Mouse (Mus musculus): ENCODE results near the gene Arhgef11. TPM values are rescaled to one million over a fixed set of nuclear protein-coding genes. Genes with fewer than 3 reads are reported as not detected.
A peak's percentile ranks its signal among the peaks of the same experiment; 100 is the strongest.

The Arhgef11 gene
- polyA plus RNA-seq, 1 experiment from 2014 or later, result 9.7 TPM

DNA sequence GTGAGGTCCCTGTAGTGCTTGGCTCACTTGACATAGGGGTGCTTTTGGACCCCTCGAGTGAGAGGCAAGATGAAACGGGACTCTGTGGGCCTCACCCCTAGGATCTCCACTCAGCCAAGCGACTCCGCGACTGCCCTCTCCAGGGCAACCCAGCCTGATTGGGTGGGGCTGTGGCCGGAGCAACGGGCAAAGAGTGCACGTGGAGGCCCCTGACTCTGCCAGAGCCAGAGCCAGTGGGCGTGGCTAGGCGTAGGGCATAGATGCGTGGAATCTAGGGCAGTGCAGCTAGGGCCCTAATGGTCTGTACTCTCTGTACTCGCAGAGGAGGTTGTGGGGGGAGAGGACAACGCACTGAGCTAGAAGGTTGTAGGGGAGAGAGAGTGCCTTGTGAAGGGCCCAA, 131.1 kb downstream of the Arhgef11 start, which contains the start of gene Lrrc71:
Lrrc71 (minus strand) TSS at position 195 of the 400 bp plus-strand sequence.
- Histone ChIP-seq H3K27ac (replicated peaks in 1 of 2; ENCODE audit: control insufficient read depth in 1 of 2, insufficient read depth in 1 of 2, low read depth in 2 of 2, low read length in 2 of 2) (no peak within 1 kb of the TSS), H3K9me3 (ENCODE audit: control insufficient read depth, low read length) (no peaks in the 10 kb centered on the region), H3K4me3 (ENCODE audit: control insufficient read depth in 1 of 2, insufficient read depth in 1 of 2, low read depth in 1 of 2, low read length in 2 of 2) (no peak within 1 kb of the TSS), H3K27me3 (ENCODE audit: control insufficient read depth, insufficient read depth, low read length) (peaks cover 9% of the 10 kb centered on the region; the same call in 1 of the 2 replicates), H3K4me1 (ENCODE audit: control insufficient read depth in 2 of 2, insufficient read depth in 2 of 2, low read length in 2 of 2) (peaks cover 10 to 12% of the 10 kb centered on the region in 2 experiments; a peak in 3 of 4 replicates), H3K4me2 (ENCODE audit: low read length) (no peak within 1 kb of the TSS), H3K36me3 (ENCODE audit: control insufficient read depth, insufficient read depth, low read length) (peaks cover 31% of the 10 kb centered on the region), H3K9ac (ENCODE audit: low read length) (no peak within 1 kb of the TSS)
- WGBS, result 45% methylated on average over 13 of the region's 13 CpGs
- ATAC-seq (ENCODE audit: insufficient number of reproducible peaks, insufficient read depth, low FRiP score, low read depth), result no peak

DNA sequence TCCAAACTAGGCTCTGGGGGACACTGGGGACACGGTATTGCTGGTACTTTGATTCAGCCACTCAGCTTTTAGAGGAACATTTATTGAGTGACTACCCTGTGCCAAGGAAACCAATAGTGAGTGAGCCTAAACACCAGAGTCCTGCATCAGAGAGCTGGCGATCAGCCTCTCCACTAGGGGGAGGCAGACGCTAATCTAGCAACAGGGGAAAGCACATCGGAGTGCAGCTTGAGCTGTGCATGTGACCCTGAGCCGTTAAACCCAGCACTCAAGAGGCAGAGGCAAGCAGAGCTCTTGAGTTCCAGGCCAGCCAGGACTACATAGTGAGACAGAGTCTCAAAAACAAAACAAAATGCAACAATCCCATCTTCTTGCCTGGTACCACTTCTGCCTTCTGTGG, 131.7 kb downstream of the Arhgef11 start:
- no peak for ATAC-seq (ENCODE audit: insufficient number of reproducible peaks, insufficient read depth, low FRiP score, low read depth)

DNA sequence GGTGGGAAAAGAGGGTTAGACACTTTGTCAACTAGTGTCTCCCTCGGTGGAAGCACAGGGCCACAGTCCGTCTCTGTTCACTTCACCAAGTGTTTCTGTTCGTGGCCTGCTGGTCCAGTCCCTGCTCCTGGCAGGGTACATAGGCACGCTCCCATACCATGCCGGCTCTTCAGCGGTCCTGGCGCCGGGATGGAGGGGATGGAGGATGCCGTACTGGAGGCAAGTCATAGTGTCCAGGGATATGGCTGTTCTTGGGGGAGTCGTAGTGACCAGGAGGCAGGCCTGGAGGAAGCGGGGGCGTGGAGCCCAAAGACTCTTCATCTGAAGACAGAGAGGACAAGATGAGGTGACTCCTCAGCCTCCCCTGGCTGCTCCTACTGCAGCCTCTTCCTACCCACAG, 132.6 kb downstream of the Arhgef11 start:
- Histone ChIP-seq H3K36me3 (ENCODE audit: control insufficient read depth, insufficient read depth, low read length) (peaks cover 46% of the 10 kb centered on the region), H3K4me2 (ENCODE audit: low read length) (no peak overlapping the region), H3K4me3 (ENCODE audit: control insufficient read depth in 1 of 2, insufficient read depth in 1 of 2, low read depth in 1 of 2, low read length in 2 of 2) (no peak overlapping the region), H3K9ac (ENCODE audit: low read length) (no peak overlapping the region), H3K27me3 (ENCODE audit: control insufficient read depth, insufficient read depth, low read length) (peaks cover 16% of the 10 kb centered on the region; the same call in 1 of the 2 replicates), H3K27ac (replicated peaks in 1 of 2; ENCODE audit: control insufficient read depth in 1 of 2, insufficient read depth in 1 of 2, low read depth in 2 of 2, low read length in 2 of 2) (no peak overlapping the region), H3K9me3 (ENCODE audit: control insufficient read depth, low read length) (no peaks in the 10 kb centered on the region), H3K4me1 (ENCODE audit: control insufficient read depth in 2 of 2, insufficient read depth in 2 of 2, low read length in 2 of 2) (peaks cover 9 to 11% of the 10 kb centered on the region in 2 experiments; a peak in 3 of 4 replicates)
- no peak for ATAC-seq (ENCODE audit: insufficient number of reproducible peaks, insufficient read depth, low FRiP score, low read depth)
- WGBS, result 89% methylated on average over 12 of the region's 12 CpGs

More for the DNA sequence above, 131.7 kb downstream of the Arhgef11 start:
- WGBS, result 13% methylated on average over 5 of the region's 5 CpGs
- peaks cover 10 to 12% of the 10 kb centered on the region in 2 experiments; a peak in 3 of 4 replicates for H3K4me1 ChIP-seq (ENCODE audit: control insufficient read depth in 2 of 2, insufficient read depth in 2 of 2, low read length in 2 of 2)
- H3K9ac ChIP-seq (ENCODE audit: low read length), result no peak overlapping the region
- no peak overlapping the region for H3K4me3 ChIP-seq (ENCODE audit: control insufficient read depth in 1 of 2, insufficient read depth in 1 of 2, low read depth in 1 of 2, low read length in 2 of 2)
- H3K27me3 ChIP-seq (ENCODE audit: control insufficient read depth, insufficient read depth, low read length), result peaks cover 9% of the 10 kb centered on the region; the same call in 1 of the 2 replicates
- peaks cover 37% of the 10 kb centered on the region for H3K36me3 ChIP-seq (ENCODE audit: control insufficient read depth, insufficient read depth, low read length)
- H3K27ac ChIP-seq (replicated peaks in 1 of 2; ENCODE audit: control insufficient read depth in 1 of 2, insufficient read depth in 1 of 2, low read depth in 2 of 2, low read length in 2 of 2), result no peak overlapping the region
- no peak overlapping the region for H3K4me2 ChIP-seq (ENCODE audit: low read length)
- H3K9me3 ChIP-seq (ENCODE audit: control insufficient read depth, low read length), result no peaks in the 10 kb centered on the region

DNA sequence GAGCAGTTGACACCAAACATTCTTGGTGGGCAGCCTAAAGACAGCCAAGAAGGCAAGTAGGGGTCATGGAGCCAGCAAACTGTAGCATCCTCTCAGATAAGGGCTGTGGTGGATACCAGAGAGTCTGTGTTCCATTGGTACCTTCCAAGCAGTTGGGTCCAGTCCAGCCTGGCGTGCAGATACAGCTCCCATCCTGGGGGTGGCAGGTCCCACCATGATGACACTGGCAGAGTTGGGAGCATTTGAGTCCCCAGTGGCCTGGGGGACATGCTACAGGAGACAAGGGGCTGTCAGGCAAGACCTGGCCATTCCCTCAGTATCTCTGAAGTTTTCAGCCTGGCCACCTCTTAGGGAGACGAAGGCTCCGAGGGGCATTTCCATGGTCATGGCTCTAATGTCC, 135.2 kb downstream of the Arhgef11 start:
- no peak for ATAC-seq (ENCODE audit: insufficient number of reproducible peaks, insufficient read depth, low FRiP score, low read depth)
- Histone ChIP-seq H3K4me1 (ENCODE audit: control insufficient read depth in 2 of 2, insufficient read depth in 2 of 2, low read length in 2 of 2) (peaks cover 3 to 4% of the 10 kb centered on the region in 2 experiments; a peak in 1 of 4 replicates), H3K9ac (ENCODE audit: low read length) (no peak overlapping the region), H3K4me3 (ENCODE audit: control insufficient read depth in 1 of 2, insufficient read depth in 1 of 2, low read depth in 1 of 2, low read length in 2 of 2) (no peak overlapping the region), H3K4me2 (ENCODE audit: low read length) (no peak overlapping the region), H3K36me3 (ENCODE audit: control insufficient read depth, insufficient read depth, low read length) (peaks cover 54% of the 10 kb centered on the region), H3K27me3 (ENCODE audit: control insufficient read depth, insufficient read depth, low read length) (peaks cover 14% of the 10 kb centered on the region; the same call in 1 of the 2 replicates), H3K9me3 (ENCODE audit: control insufficient read depth, low read length) (no peaks in the 10 kb centered on the region), H3K27ac (replicated peaks in 1 of 2; ENCODE audit: control insufficient read depth in 1 of 2, insufficient read depth in 1 of 2, low read depth in 2 of 2, low read length in 2 of 2) (no peak overlapping the region)
- WGBS, result 81% methylated on average over 3 of the region's 3 CpGs

DNA sequence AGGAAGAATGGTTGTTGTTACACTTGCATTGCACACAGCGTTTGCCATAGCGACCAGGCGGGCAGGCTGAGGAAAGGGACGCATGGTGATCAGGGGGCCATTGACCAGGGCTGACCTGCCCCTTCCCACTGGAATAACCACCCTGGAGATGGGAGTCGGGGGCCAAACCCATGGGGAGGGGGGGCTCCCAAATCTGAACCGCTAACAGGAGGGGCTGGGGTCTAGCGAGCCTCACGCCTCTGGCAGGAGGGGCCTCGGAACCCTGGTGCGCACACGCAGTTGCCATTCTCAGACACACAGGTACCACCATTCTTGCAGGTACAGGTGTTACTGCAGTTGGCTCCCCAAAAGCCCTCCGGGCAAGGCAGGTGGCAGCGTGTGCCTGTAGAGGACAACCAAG, 136.5 kb downstream of the Arhgef11 start:
- Histone ChIP-seq H3K27ac (replicated peaks in 1 of 2; ENCODE audit: control insufficient read depth in 1 of 2, insufficient read depth in 1 of 2, low read depth in 2 of 2, low read length in 2 of 2) (no peak overlapping the region), H3K27me3 (ENCODE audit: control insufficient read depth, insufficient read depth, low read length) (peaks cover 14% of the 10 kb centered on the region; the same call in 1 of the 2 replicates), H3K4me1 (ENCODE audit: control insufficient read depth in 2 of 2, insufficient read depth in 2 of 2, low read length in 2 of 2) (no peaks in the 10 kb centered on the region), H3K9me3 (ENCODE audit: control insufficient read depth, low read length) (no peaks in the 10 kb centered on the region), H3K4me2 (ENCODE audit: low read length) (no peak overlapping the region), H3K9ac (ENCODE audit: low read length) (no peak overlapping the region), H3K36me3 (ENCODE audit: control insufficient read depth, insufficient read depth, low read length) (peaks cover 51% of the 10 kb centered on the region), H3K4me3 (ENCODE audit: control insufficient read depth in 1 of 2, insufficient read depth in 1 of 2, low read depth in 1 of 2, low read length in 2 of 2) (no peak overlapping the region)
- no peak for ATAC-seq (ENCODE audit: insufficient number of reproducible peaks, insufficient read depth, low FRiP score, low read depth)
- WGBS, result 79% methylated on average over 13 of the region's 13 CpGs

DNA sequence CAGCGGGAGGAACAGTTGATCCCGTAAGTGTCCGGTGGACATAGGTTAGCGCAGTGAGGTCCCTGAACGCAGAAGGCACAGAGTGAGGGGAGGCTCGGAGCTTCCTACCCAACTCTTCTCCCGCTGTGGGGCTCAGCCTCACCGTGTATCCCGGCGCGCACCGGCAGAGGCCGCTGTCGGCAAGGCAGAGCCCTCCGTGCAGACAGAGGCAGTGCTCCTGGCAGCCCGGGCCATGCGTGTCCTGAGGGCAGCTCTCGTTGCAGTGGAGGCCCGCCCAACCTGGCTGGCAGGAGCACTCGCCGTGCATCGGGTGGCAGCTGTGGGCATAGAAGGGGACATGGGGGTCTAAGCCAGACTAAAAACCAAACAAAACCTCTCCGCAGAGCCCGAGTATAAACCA, 138.6 kb downstream of the Arhgef11 start:
- ATAC-seq (ENCODE audit: insufficient number of reproducible peaks, insufficient read depth, low FRiP score, low read depth), result peak; percentile 55; the same call in 1 of the 2 replicates
- Histone ChIP-seq H3K9ac (ENCODE audit: low read length) (no peak overlapping the region), H3K36me3 (ENCODE audit: control insufficient read depth, insufficient read depth, low read length) (peaks cover 49% of the 10 kb centered on the region), H3K9me3 (ENCODE audit: control insufficient read depth, low read length) (no peaks in the 10 kb centered on the region), H3K27me3 (ENCODE audit: control insufficient read depth, insufficient read depth, low read length) (peaks cover 14% of the 10 kb centered on the region; the same call in 1 of the 2 replicates), H3K4me2 (ENCODE audit: low read length) (peak overlapping the region; percentile 53), H3K4me3 (ENCODE audit: control insufficient read depth in 1 of 2, insufficient read depth in 1 of 2, low read depth in 1 of 2, low read length in 2 of 2) (no peak overlapping the region), H3K27ac (replicated peaks in 1 of 2; ENCODE audit: control insufficient read depth in 1 of 2, insufficient read depth in 1 of 2, low read depth in 2 of 2, low read length in 2 of 2) (no peak overlapping the region), H3K4me1 (ENCODE audit: control insufficient read depth in 2 of 2, insufficient read depth in 2 of 2, low read length in 2 of 2) (no peaks in the 10 kb centered on the region)
- WGBS, result 6% methylated on average over 24 of the region's 24 CpGs

DNA sequence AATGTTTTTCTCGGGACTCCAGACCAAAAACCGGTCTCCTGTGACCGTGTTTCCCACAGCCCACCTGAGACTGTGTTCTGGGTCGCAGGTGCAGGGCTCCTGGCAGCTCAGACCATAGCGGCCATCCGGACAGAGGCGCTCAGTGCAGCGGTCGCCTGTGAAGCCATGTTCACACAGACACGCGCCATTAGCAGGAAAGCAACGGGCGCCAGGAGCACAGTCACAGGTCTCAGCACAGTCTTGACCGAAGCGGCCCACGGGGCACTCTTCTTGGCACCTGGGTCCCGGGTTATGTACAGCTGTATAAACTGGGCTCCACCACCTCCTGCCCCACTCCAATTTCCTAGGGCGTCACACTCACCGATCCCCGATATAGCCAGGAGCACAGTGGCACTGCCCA, 139.1 kb downstream of the Arhgef11 start:
- Histone ChIP-seq H3K4me3 (ENCODE audit: control insufficient read depth in 1 of 2, insufficient read depth in 1 of 2, low read depth in 1 of 2, low read length in 2 of 2) (no peak overlapping the region), H3K9me3 (ENCODE audit: control insufficient read depth, low read length) (no peaks in the 10 kb centered on the region), H3K4me2 (ENCODE audit: low read length) (peak overlapping the region; percentile 53), H3K36me3 (ENCODE audit: control insufficient read depth, insufficient read depth, low read length) (peaks cover 44% of the 10 kb centered on the region), H3K4me1 (ENCODE audit: control insufficient read depth in 2 of 2, insufficient read depth in 2 of 2, low read length in 2 of 2) (no peaks in the 10 kb centered on the region; a peak in 1 of 4 replicates), H3K27ac (replicated peaks in 1 of 2; ENCODE audit: control insufficient read depth in 1 of 2, insufficient read depth in 1 of 2, low read depth in 2 of 2, low read length in 2 of 2) (no peak overlapping the region), H3K27me3 (ENCODE audit: control insufficient read depth, insufficient read depth, low read length) (peaks cover 11% of the 10 kb centered on the region; the same call in 1 of the 2 replicates), H3K9ac (ENCODE audit: low read length) (no peak overlapping the region)
- ATAC-seq (ENCODE audit: insufficient number of reproducible peaks, insufficient read depth, low FRiP score, low read depth), result no peak
- 58% methylated on average over 20 of the region's 20 CpGs for WGBS

DNA sequence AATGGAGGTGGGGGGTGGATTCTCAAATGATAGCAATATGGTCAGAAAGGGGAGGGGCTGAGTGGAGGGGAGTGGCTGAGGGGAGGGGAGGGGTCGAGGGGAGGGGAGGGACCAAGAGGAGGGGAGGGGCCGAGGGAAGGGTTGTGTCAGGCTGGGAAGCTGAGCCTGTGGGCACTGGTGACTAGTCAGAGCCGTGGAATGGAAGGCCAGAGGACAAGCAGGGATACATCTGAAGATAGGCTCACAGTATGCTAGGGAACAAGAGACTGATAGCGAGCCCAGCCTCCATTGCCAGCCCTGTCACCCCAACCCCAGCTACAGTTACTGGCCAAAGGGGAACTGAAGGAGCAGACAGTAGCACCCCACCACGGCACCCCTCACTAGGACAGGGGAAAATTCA, 141.3 kb downstream of the Arhgef11 start:
- no peak overlapping the region for H3K9ac ChIP-seq (ENCODE audit: low read length)
- ATAC-seq (ENCODE audit: insufficient number of reproducible peaks, insufficient read depth, low FRiP score, low read depth), result no peak
- H3K4me3 ChIP-seq (ENCODE audit: control insufficient read depth in 1 of 2, insufficient read depth in 1 of 2, low read depth in 1 of 2, low read length in 2 of 2), result no peak overlapping the region
- no peak overlapping the region for H3K4me2 ChIP-seq (ENCODE audit: low read length)
- no peaks in the 10 kb centered on the region for H3K9me3 ChIP-seq (ENCODE audit: control insufficient read depth, low read length)
- H3K4me1 ChIP-seq (ENCODE audit: control insufficient read depth in 2 of 2, insufficient read depth in 2 of 2, low read length in 2 of 2), result peaks cover 6 to 7% of the 10 kb centered on the region in 2 experiments
- 46% methylated on average over 5 of the region's 5 CpGs for WGBS
- H3K27me3 ChIP-seq (ENCODE audit: control insufficient read depth, insufficient read depth, low read length), result peaks cover 11% of the 10 kb centered on the region; the same call in 1 of the 2 replicates
- no peak overlapping the region for H3K27ac ChIP-seq (replicated peaks in 1 of 2; ENCODE audit: control insufficient read depth in 1 of 2, insufficient read depth in 1 of 2, low read depth in 2 of 2, low read length in 2 of 2)
- H3K36me3 ChIP-seq (ENCODE audit: control insufficient read depth, insufficient read depth, low read length), result peaks cover 27% of the 10 kb centered on the region; the same call in 1 of the 2 replicates

Data from heart, embryonic 14.5 days (tissue).